Mouse (Mus musculus) lung, postnatal 0 days (tissue): ENCODE results near the gene Prss41.

Experiments
- CTCF ChIP-seq: IDR thresholded peaks from 2 replicates; pipeline ENCODE4 v1.5.1; 2016; ENCODE audit warnings: antibody characterized with exemption, mild to moderate bottlenecking
- EP300 ChIP-seq: IDR thresholded peaks from 2 replicates; pipeline ENCODE4 v1.6.1; 2016; ENCODE audit warnings: antibody characterized with exemption, mild to moderate bottlenecking, control low read depth

DNA sequence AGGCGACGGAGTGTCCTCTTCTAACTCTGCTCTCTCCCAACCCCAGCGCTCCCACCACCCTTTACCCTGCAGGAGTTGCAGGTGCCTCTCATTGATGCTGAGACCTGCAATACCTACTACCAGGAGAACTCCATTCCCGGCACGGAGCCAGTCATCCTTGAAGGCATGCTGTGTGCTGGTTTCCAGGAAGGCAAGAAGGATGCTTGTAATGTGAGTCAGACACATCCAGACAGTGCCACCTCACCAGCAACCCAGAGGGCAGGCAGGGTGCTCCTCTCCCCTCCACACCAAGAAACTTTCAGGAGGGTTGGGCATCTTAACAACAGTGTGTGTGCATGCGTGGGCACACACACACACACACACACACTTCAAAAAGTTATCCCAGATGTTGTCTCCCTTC is 13.2 kb upstream of the Prss41 start:
- TF ChIP-seq EP300 (no peak), CTCF (no peak)
